Mouse (Mus musculus): ENCODE measurements around the gene Larp4. TPM values are rescaled to one million over a fixed set of nuclear protein-coding genes. Genes with fewer than 3 reads are reported as not detected.
A peak's percentile ranks its signal among the peaks of the same experiment; 100 is the strongest.

Gene Larp4
- polyA plus RNA-seq, 2 experiments, result 12.1 to 20.8 TPM

- Histone ChIP-seq H3K4me3 (ENCODE audit: insufficient read depth in 1 of 2, low read depth in 2 of 2, low read length in 2 of 2) (peak within 1 kb of the TSS; percentile 67 to 80), H3K27ac (peak within 1 kb of the TSS; percentile 4; the same call in 1 of the 2 replicates), H3K4me1 (replicated peaks; ENCODE audit: control insufficient read depth in 2 of 2, insufficient read depth in 2 of 2, low read length in 1 of 2) (peaks cover 12 to 24% of the 10 kb centered on the region in 2 experiments), H3K4me2 (ENCODE audit: low read depth) (peak within 1 kb of the TSS; percentile 94), H3K27me3 (ENCODE audit: control insufficient read depth, insufficient read depth, low read length) (peaks cover 12% of the 10 kb centered on the region), H3K36me3 (replicated peaks; ENCODE audit: control insufficient read depth, insufficient read depth, low read depth) (no peaks in the 10 kb centered on the region), H3K9ac (replicated peaks) (peak within 1 kb of the TSS; percentile 80), H3K9me3 (ENCODE audit: control insufficient read depth, low read length) (no peaks in the 10 kb centered on the region)
- DNase-seq (ENCODE audit: low read depth in 3 of 3, low spot score in 3 of 3), result peak; percentile 77 to 81 (median 77)
- TF ChIP-seq CTCF (IDR thresholded peaks at IDR 0.05; ENCODE audit: low read depth), result peak; percentile 94
- no peak for TF ChIP-seq EP300 (IDR thresholded peaks at IDR 0.05; ENCODE audit: low read depth)
- under 1% methylated on average over 59 of the region's 68 CpGs for WGBS (ENCODE audit: insufficient replicate concordance)
- ATAC-seq (ENCODE audit: insufficient read depth), result peak; percentile 88
Measured at GRCm38 (mm10) chr15:100038470-100038971, 68.7 kb downstream of the Larp4 start, which contains the start of gene Dip2b. Dip2b (plus strand) TSS chr15:100038664.

DNA sequence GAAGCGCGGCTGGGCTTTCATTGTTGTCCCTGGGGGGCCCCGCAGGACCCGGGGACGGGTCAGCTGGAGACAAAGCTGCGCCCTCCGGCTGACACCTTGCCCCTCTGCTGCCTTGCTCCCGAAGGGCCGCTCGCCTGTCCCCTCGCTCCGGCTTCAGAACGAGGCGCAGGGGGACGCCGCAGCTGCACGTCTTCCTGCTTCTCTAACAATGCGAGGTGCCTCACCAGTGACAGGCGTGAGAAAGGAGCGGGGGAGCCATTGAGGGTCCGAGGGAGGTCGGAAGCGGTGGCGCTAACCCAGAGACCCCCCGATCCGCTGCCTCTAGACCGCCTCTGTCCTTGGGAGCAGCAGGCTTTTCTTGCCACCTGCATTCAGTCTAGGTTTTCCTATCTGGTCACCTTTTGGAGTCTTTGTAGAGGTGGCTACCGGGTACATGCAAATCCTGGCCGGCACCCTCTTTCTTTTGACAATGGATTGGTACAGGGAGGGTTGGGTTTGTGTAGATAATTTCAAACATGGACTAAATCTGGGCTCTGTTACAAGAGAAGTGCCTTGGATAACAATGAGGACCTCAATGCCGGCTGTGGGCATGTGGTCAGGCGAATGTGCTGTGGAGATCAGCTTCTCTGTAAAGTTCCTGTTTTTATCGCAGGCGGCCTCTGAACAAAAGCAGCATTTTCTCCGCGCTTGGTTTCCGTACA is 69.3 kb downstream of the Larp4 start:
- Histone ChIP-seq H3K4me2 (ENCODE audit: low read depth) (peak overlapping the region; percentile 94), H3K9me3 (ENCODE audit: control insufficient read depth, low read length) (no peaks in the 10 kb centered on the region), H3K27ac (no peak overlapping the region; the same call in 1 of the 2 replicates), H3K27me3 (ENCODE audit: control insufficient read depth, insufficient read depth, low read length) (peaks cover 12% of the 10 kb centered on the region), H3K36me3 (replicated peaks; ENCODE audit: control insufficient read depth, insufficient read depth, low read depth) (no peaks in the 10 kb centered on the region), H3K4me3 (ENCODE audit: insufficient read depth in 1 of 2, low read depth in 2 of 2, low read length in 2 of 2) (peak overlapping the region; percentile 67 to 80), H3K9ac (replicated peaks) (peak overlapping the region; percentile 80), H3K4me1 (replicated peaks; ENCODE audit: control insufficient read depth in 2 of 2, insufficient read depth in 2 of 2, low read length in 1 of 2) (peaks cover 12 to 24% of the 10 kb centered on the region in 2 experiments)
- under 1% methylated on average over 36 of the region's 36 CpGs for WGBS (ENCODE audit: insufficient replicate concordance)
- TF ChIP-seq EP300 (IDR thresholded peaks at IDR 0.05; ENCODE audit: low read depth) (no peak), CTCF (IDR thresholded peaks at IDR 0.05; ENCODE audit: low read depth) (no peak)
- peak in 1 of 3 experiments; percentile 22 for DNase-seq (ENCODE audit: low read depth in 3 of 3, low spot score in 3 of 3)
- ATAC-seq (ENCODE audit: insufficient read depth), result no peak; the same call in 1 of the 2 replicates

GRCm38 (mm10) chr15:100040541-100041266 is 70.8 kb downstream of the Larp4 start:
- H3K27me3 ChIP-seq (ENCODE audit: control insufficient read depth, insufficient read depth, low read length), result peaks cover 12% of the 10 kb centered on the region
- 18% methylated on average over 14 of the region's 14 CpGs for WGBS (ENCODE audit: insufficient replicate concordance)

GRCm38 (mm10) chr15:100041267-100042047 is 71.6 kb downstream of the Larp4 start:
- Histone ChIP-seq H3K9me3 (ENCODE audit: control insufficient read depth, low read length) (no peaks in the 10 kb centered on the region), H3K36me3 (replicated peaks; ENCODE audit: control insufficient read depth, insufficient read depth, low read depth) (no peaks in the 10 kb centered on the region), H3K27ac (no peak overlapping the region), H3K4me2 (ENCODE audit: low read depth) (peak overlapping the region; percentile 26), H3K9ac (replicated peaks) (no peak overlapping the region), H3K27me3 (ENCODE audit: control insufficient read depth, insufficient read depth, low read length) (peaks cover 12% of the 10 kb centered on the region), H3K4me1 (replicated peaks; ENCODE audit: control insufficient read depth in 2 of 2, insufficient read depth in 2 of 2, low read length in 1 of 2) (peaks cover 12 to 24% of the 10 kb centered on the region in 2 experiments), H3K4me3 (ENCODE audit: insufficient read depth in 1 of 2, low read depth in 2 of 2, low read length in 2 of 2) (no peak overlapping the region)
- no peak for DNase-seq (ENCODE audit: low read depth in 3 of 3, low spot score in 3 of 3)
- no peak for ATAC-seq (ENCODE audit: insufficient read depth)
- no peak for TF ChIP-seq EP300 (IDR thresholded peaks at IDR 0.05; ENCODE audit: low read depth)
- WGBS (ENCODE audit: insufficient replicate concordance), result 27% methylated on average over 10 of the region's 10 CpGs

More at GRCm38 (mm10) chr15:100040541-100041266, 70.8 kb downstream of the Larp4 start:
- Histone ChIP-seq H3K9ac (replicated peaks) (no peak overlapping the region), H3K27ac (no peak overlapping the region), H3K36me3 (replicated peaks; ENCODE audit: control insufficient read depth, insufficient read depth, low read depth) (no peaks in the 10 kb centered on the region), H3K4me1 (replicated peaks; ENCODE audit: control insufficient read depth in 2 of 2, insufficient read depth in 2 of 2, low read length in 1 of 2) (peaks cover 12 to 24% of the 10 kb centered on the region in 2 experiments), H3K4me2 (ENCODE audit: low read depth) (peak overlapping the region; percentile 26), H3K9me3 (ENCODE audit: control insufficient read depth, low read length) (no peaks in the 10 kb centered on the region), H3K4me3 (ENCODE audit: insufficient read depth in 1 of 2, low read depth in 2 of 2, low read length in 2 of 2) (no peak overlapping the region)
- DNase-seq (ENCODE audit: low read depth in 3 of 3, low spot score in 3 of 3), result no peak
- TF ChIP-seq CTCF (IDR thresholded peaks at IDR 0.05; ENCODE audit: low read depth), result no peak
- TF ChIP-seq EP300 (IDR thresholded peaks at IDR 0.05; ENCODE audit: low read depth), result no peak
- ATAC-seq (ENCODE audit: insufficient read depth), result no peak

All from liver, embryonic 14.5 days (tissue).